Comparison of ENCODE assay signal across 9 mouse cellular contexts in the genomic region with DNA sequence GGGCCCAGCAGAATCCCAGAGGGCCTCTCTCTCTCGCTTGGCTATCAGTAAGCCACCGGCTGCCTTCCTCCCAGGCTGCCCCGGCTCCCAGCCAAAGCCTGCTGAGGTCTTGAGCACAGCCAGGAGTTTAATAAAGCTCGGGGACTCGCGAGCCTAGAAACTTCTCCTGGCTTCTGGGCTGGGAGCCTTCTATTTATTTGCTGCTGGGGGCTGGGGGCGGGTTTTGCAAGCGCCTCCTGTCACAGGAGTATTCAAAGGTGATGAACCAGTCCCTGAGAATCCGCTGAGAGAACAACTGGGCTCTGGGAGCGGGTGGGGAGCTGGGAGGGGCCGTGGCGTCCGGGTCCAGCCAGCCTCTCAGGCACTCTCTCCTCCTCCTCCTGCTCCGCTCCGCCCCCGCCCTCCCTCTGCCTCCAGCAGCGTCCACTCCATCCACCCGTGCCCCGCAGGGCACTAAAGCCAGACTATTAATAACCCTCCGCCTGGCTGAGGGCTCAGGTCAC. TPM values are rescaled to one million over a fixed set of nuclear protein-coding genes. Genes with fewer than 3 reads are reported as not detected.
DNase-seq lines count a peak whose midpoint lies in the region; ATAC-seq lines count a peak whose summit lies in the region.
"Had no signal": no experiment of that assay in that cellular context is flagged by ENCODE, and none has a peak within 500 bp of the region (broad histone marks: within the 10 kb centered on the region; RNA-seq: fewer than 3 reads in every experiment).

Hspb8 (minus strand) TSS at position 166 of the 503 bp plus-strand sequence.

- no peak within 1 kb of the TSS for H3K9ac ChIP-seq in hindbrain, embryonic 15.5 days
- H3K9ac ChIP-seq in midbrain, embryonic 12.5 days (replicated peaks): peak within 1 kb of the TSS; percentile 56

- H3K27ac ChIP-seq in hindbrain, embryonic 15.5 days (replicated peaks): peak within 1 kb of the TSS; percentile 7; the same call in 1 of the 2 replicates
- H3K27ac ChIP-seq in midbrain, embryonic 12.5 days (replicated peaks): peak within 1 kb of the TSS; percentile 35; the same call in 1 of the 2 replicates

- no peaks in the 10 kb centered on the region for H3K36me3 ChIP-seq in hindbrain, embryonic 15.5 days
- no peaks in the 10 kb centered on the region for H3K36me3 ChIP-seq in midbrain, embryonic 12.5 days

- peak; percentile 44 for DNase-seq in layer of hippocampus, adult 11-12 months (ENCODE audit: low spot score)
- DNase-seq in layer of hippocampus, adult 9-10 months (ENCODE audit: low spot score): no peak
- DNase-seq in cerebellum, postnatal 14 days: peak; percentile 86 to 91
- peak; percentile 91 to 94 for DNase-seq in gastrocnemius, adult 8-10 months (ENCODE audit: low spot score in 2 of 2)
- DNase-seq in left cerebral cortex, postnatal 4 days: peak; percentile 87
- peak; percentile 67 to 82 for DNase-seq in urinary bladder, adult 18-20 months (ENCODE audit: low spot score in 2 of 2)

- peak within 1 kb of the TSS; percentile 14; the same call in 1 of the 2 replicates for H3K4me3 ChIP-seq in hindbrain, embryonic 15.5 days
- peak within 1 kb of the TSS; percentile 26 for H3K4me3 ChIP-seq in midbrain, embryonic 12.5 days
- H3K4me3 ChIP-seq: megakaryocyte, embryonic 14.5 days had no signal

- 0 out of 2 replicates have a peak, but pooled peaks cover 4% of the 10 kb centered on the region for H3K27me3 ChIP-seq in hindbrain, embryonic 15.5 days
- peaks cover 15% of the 10 kb centered on the region for H3K27me3 ChIP-seq in midbrain, embryonic 12.5 days
- H3K27me3 ChIP-seq: megakaryocyte, embryonic 14.5 days had no signal

- no peaks in the 10 kb centered on the region for H3K9me3 ChIP-seq in hindbrain, embryonic 15.5 days
- no peaks in the 10 kb centered on the region for H3K9me3 ChIP-seq in midbrain, embryonic 12.5 days

- H3K4me2 ChIP-seq in hindbrain, embryonic 15.5 days: peak within 1 kb of the TSS; percentile 51
- peak within 1 kb of the TSS; percentile 47 for H3K4me2 ChIP-seq in midbrain, embryonic 12.5 days (replicated peaks)

- peaks cover 24% of the 10 kb centered on the region for H3K4me1 ChIP-seq in hindbrain, embryonic 15.5 days (replicated peaks)
- H3K4me1 ChIP-seq in midbrain, embryonic 12.5 days: peaks cover 44% of the 10 kb centered on the region
- H3K4me1 ChIP-seq: megakaryocyte, embryonic 14.5 days had no signal

- ATAC-seq in hindbrain, embryonic 15.5 days (ENCODE audit: low FRiP score, low read depth): peak; percentile 61; the same call in 1 of the 2 replicates
- ATAC-seq in midbrain, embryonic 12.5 days (ENCODE audit: low FRiP score, low read depth): 0 out of 2 replicates have a peak, but pooled peaks have one; percentile 17

- intact Hi-C loops in left cerebral cortex, postnatal 4 days (cut with DNase I): no loop called here

- under 1% methylated on average over 20 of the region's 20 CpGs for WGBS in hindbrain, embryonic 15.5 days
- WGBS in midbrain, embryonic 12.5 days: under 1% methylated on average over 17 of the region's 20 CpGs

RNA-seq across cellular contexts. Expression of gene Hspb8, which starts in this region (rescaled TPM):
- total RNA-seq in gastrocnemius, adult 8-10 months (2022): 100 to 1,000 TPM; 239 to 425 (median 325) TPM
- polyA plus RNA-seq in hindbrain, embryonic 15.5 days (2015; fragmentation: Nextera tagmentation; extraction: Ambion mirVana): 6.7 and 8.7 TPM in 2 replicates
- total RNA-seq in left cerebral cortex, postnatal 4 days (2021): 1 to 10 TPM; 4.0 to 5.6 TPM
- 5.7 and 6.0 TPM in 2 replicates for polyA plus RNA-seq in midbrain, embryonic 12.5 days (2016; fragmentation: Nextera tagmentation; extraction: Ambion mirVana)

Comparison
In these comparisons a context has a peak if more than half of its experiments do, and no peak if none do; other contexts are left out.
1. RNA of gene Hspb8 (total RNA-seq): 239 to 425 TPM in gastrocnemius, adult 8-10 months; 4.0 to 5.6 TPM in left cerebral cortex, postnatal 4 days; every median in the first group is over 10 times any median in the second.